Mouse (Mus musculus): Measurements from ENCODE around the gene Mgat4d. TPM values are rescaled to one million over a fixed set of nuclear protein-coding genes. Genes with fewer than 3 reads are reported as not detected.

Gene Mgat4d
- total RNA-seq (2012; rRNA removed) (not detected in 2 replicates), polyA plus RNA-seq (2012; ENCODE audit: insufficient read depth in 1 of 2, insufficient read length in 2 of 2, low read depth in 1 of 2, low replicate concordance in 2 of 2, missing spikeins in 1 of 2) (not detected)

DNA sequence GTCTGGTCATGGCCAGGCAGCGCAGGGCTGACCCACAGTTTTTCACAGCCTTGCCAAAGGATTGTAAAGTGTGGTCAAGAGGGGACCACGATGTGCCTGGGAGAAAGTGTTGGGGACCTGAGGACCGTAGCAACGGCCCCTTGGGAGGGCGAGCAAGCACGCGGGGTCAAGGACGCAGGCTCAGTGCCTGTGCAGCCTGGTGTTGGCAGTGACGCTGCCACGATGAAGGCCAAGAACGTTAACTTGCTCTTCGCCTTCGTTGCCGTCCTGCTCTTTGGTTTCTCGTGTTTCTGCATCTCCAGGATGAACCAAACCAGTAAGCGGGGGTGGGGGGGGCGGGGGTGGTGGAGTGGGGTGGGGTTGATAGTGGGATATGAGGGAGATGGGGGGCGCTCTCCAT is at the start of gene Mgat4d:
Gene Mgat4d (plus strand): TSS at position 209 of the 400 bp plus-strand sequence.
- no peak for TF ChIP-seq ZNF384 (IDR thresholded peaks at IDR 0.05; ENCODE audit: low read depth, low read length)
- TF ChIP-seq POLR2AphosphoS5 (IDR thresholded peaks at IDR 0.05; ENCODE audit: borderline replicate concordance, low read depth, low read length): no peak
- no peak for TF ChIP-seq POLR2A (IDR thresholded peaks at IDR 0.05; ENCODE audit: control insufficient read depth in 1 of 2, insufficient read depth in 1 of 2, low read depth in 1 of 2, low read length in 2 of 2, poor library complexity in 1 of 2)
- TF ChIP-seq MYB (IDR thresholded peaks at IDR 0.05; ENCODE audit: low read depth, low read length): no peak
- TF ChIP-seq USF1 (IDR thresholded peaks at IDR 0.05; ENCODE audit: low read depth, low read length): no peak
- no peak for TF ChIP-seq RAD21 (IDR thresholded peaks at IDR 0.05; ENCODE audit: low read depth, low read length)
- no peak for TF ChIP-seq SIN3A (IDR thresholded peaks at IDR 0.05; ENCODE audit: low read length)
- no peak for TF ChIP-seq GABPA (IDR thresholded peaks at IDR 0.05; ENCODE audit: low read depth, low read length)
- no peak for TF ChIP-seq RCOR1 (IDR thresholded peaks at IDR 0.05; ENCODE audit: low read depth, low read length)
- no peak for TF ChIP-seq UBTF (IDR thresholded peaks at IDR 0.05; ENCODE audit: borderline replicate concordance, insufficient read depth, low read depth, low read length)
- no peak for TF ChIP-seq MEF2A (IDR thresholded peaks at IDR 0.05; ENCODE audit: extremely low read depth, insufficient replicate concordance, low read depth, low read length, poor library complexity, severe bottlenecking)
- no peak for TF ChIP-seq ZKSCAN1 (IDR thresholded peaks at IDR 0.05; ENCODE audit: low read depth, low read length)
- no peak for TF ChIP-seq SMC3 (IDR thresholded peaks at IDR 0.05; ENCODE audit: low read depth, low read length)
- TF ChIP-seq ETS1 (IDR thresholded peaks at IDR 0.05; ENCODE audit: low read depth, low read length): no peak
- no peak for TF ChIP-seq E2F4 (IDR thresholded peaks at IDR 0.05; ENCODE audit: borderline replicate concordance, low read depth, low read length)
- no peak for TF ChIP-seq CHD2 (IDR thresholded peaks at IDR 0.05; ENCODE audit: low read length)
- no peak for TF ChIP-seq GATA1 (IDR thresholded peaks at IDR 0.05; ENCODE audit: low read depth, low read length)
- no peak for TF ChIP-seq HCFC1 (IDR thresholded peaks at IDR 0.05; ENCODE audit: low read depth, low read length)
- TF ChIP-seq ZC3H11A (IDR thresholded peaks at IDR 0.05; ENCODE audit: low read depth, low read length): no peak
- TF ChIP-seq USF2 (IDR thresholded peaks at IDR 0.05; ENCODE audit: borderline replicate concordance in 1 of 2, insufficient read depth in 1 of 2, low read depth in 1 of 2, low read length in 2 of 2): no peak

DNA sequence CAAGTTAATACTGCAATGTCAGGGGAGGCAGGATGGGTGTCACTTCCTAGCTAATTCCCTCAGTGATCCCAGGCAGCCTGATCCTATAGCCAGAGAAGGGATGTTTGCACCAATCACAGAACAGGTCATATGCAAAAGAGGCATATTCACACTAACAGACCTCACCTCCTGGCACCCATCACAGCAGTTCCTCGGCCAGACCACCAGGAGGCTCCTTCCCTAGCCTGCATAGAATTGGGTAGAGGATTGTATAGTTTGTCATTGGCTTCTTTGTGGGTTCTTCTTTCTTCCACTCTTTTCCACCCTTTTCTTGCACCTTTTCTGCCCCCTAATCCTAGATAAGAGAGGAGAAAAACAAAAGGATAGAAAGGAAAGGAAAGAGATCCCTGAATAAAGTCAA is 48.1 kb upstream of the Mgat4d start:
- no peaks in the 10 kb centered on the region for H3K9me3 ChIP-seq (replicated peaks; ENCODE audit: insufficient read depth, low read length)
- no peaks in the 10 kb centered on the region for H3K4me1 ChIP-seq (ENCODE audit: control insufficient read depth in 1 of 2, insufficient read depth in 2 of 2, low read length in 2 of 2)
- peak; percentile 35 for DNase-seq (ENCODE audit: low read depth, low spot score)
- no peaks in the 10 kb centered on the region for H3K79me2 ChIP-seq (ENCODE audit: control insufficient read depth, insufficient read depth, low read length, poor library complexity)
- H3K27me3 ChIP-seq (ENCODE audit: control insufficient read depth in 1 of 2, insufficient read depth in 2 of 2, low read length in 2 of 2): no peaks in the 10 kb centered on the region; a peak in 1 of 4 replicates
- TF ChIP-seq RAD21 (IDR thresholded peaks at IDR 0.05; ENCODE audit: low read depth, low read length): peak; percentile 5; the same call in 1 of the 2 replicates
- TF ChIP-seq SMC3 (IDR thresholded peaks at IDR 0.05; ENCODE audit: low read depth, low read length): peak; percentile 68
- TF ChIP-seq CTCF (IDR thresholded peaks at IDR 0.05 in 2 of 3, conservative IDR thresholded peaks at IDR 0.05 in 1 of 3; ENCODE audit: control insufficient read depth in 1 of 3, insufficient read depth in 1 of 3, low read depth in 2 of 3, low read length in 3 of 3, poor library complexity in 1 of 3, severe bottlenecking in 1 of 3): peak; percentile 36 to 52 (median 49)
- no peak for TF ChIP-seq TAL1 (IDR thresholded peaks at IDR 0.05; ENCODE audit: low read length)
- no peak for TF ChIP-seq GABPA (IDR thresholded peaks at IDR 0.05; ENCODE audit: low read depth, low read length)
- H3K9ac ChIP-seq (ENCODE audit: control insufficient read depth, low read depth, low read length, poor library complexity, severe bottlenecking): no peak overlapping the region
- H3K27ac ChIP-seq (ENCODE audit: control insufficient read depth, low read depth, low read length): no peak overlapping the region
- H3K36me3 ChIP-seq (ENCODE audit: control insufficient read depth in 1 of 2, insufficient read depth in 2 of 2, low read length in 2 of 2): no peaks in the 10 kb centered on the region
- H3K4me3 ChIP-seq (ENCODE audit: control insufficient read depth in 1 of 2, insufficient read depth in 1 of 2, low read depth in 2 of 2, low read length in 2 of 2): no peak overlapping the region

More for the DNA sequence above, at the start of gene Mgat4d:
- Histone ChIP-seq H3K79me2 (ENCODE audit: control insufficient read depth, insufficient read depth, low read length, poor library complexity) (no peaks in the 10 kb centered on the region), H3K27ac (ENCODE audit: control insufficient read depth, low read depth, low read length) (no peak within 1 kb of the TSS), H3K9me3 (replicated peaks; ENCODE audit: insufficient read depth, low read length) (no peaks in the 10 kb centered on the region), H3K4me1 (ENCODE audit: control insufficient read depth in 1 of 2, insufficient read depth in 2 of 2, low read length in 2 of 2) (no peaks in the 10 kb centered on the region), H3K4me3 (ENCODE audit: control insufficient read depth in 1 of 2, insufficient read depth in 1 of 2, low read depth in 2 of 2, low read length in 2 of 2) (no peak within 1 kb of the TSS), H3K9ac (ENCODE audit: control insufficient read depth, low read depth, low read length, poor library complexity, severe bottlenecking) (no peak within 1 kb of the TSS), H3K27me3 (ENCODE audit: control insufficient read depth in 1 of 2, insufficient read depth in 2 of 2, low read length in 2 of 2) (peaks cover 0 to 2% of the 10 kb centered on the region in 2 experiments; a peak in 2 of 4 replicates), H3K36me3 (ENCODE audit: control insufficient read depth in 1 of 2, insufficient read depth in 2 of 2, low read length in 2 of 2) (no peaks in the 10 kb centered on the region)
- no peak for DNase-seq (ENCODE audit: low read depth, low spot score)

Data from MEL (cell line).